Mouse (Mus musculus): ENCODE measurements around the gene Parvg.

- no peak for TF ChIP-seq CTCF (IDR thresholded peaks at IDR 0.05; ENCODE audit: control insufficient read depth, insufficient read depth, insufficient replicate concordance, low read depth, low read length)
- no peak for TF ChIP-seq POLR2A (IDR thresholded peaks at IDR 0.05; ENCODE audit: control insufficient read depth, low read depth, low read length)
Observed at GRCm38 (mm10) chr15:84392131-84392530, 68.3 kb downstream of the Parvg start.

Measured in testis, adult 2 months (tissue).